Mouse (Mus musculus): Measurements from ENCODE around the gene Rbm33.

Gene Rbm33

DNA sequence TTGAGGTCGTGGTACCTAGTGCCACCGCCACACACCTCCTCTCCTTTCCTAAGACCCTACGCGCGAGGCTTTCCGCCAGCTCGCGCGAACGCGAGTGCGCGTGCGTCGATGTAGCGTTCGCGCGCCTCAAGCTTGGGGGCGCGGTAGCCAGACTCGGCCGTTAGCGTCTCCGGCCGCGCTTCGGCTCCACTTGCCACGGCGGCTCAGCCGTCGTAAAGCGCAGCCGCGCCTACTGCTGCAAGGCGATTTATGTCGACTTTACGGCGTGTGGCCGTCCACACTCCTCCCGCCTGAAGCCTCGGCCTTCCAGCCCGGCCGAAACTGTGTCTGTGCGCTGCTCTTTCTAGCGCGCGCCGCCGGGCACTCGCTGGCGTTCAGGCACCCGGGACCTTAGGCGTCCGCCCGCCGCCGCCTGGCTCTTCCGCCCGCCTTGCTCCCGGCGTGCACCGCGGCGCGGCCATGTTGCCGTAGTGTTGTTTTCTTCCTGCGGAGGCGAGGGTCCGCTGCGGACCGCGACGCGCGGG lies at the start of gene Rbm33:
Gene Rbm33, plus strand, starts transcription at position 400 of the 524 bp plus-strand sequence.
- DNase-seq (ENCODE audit: low spot score) = peak; percentile 94

DNA sequence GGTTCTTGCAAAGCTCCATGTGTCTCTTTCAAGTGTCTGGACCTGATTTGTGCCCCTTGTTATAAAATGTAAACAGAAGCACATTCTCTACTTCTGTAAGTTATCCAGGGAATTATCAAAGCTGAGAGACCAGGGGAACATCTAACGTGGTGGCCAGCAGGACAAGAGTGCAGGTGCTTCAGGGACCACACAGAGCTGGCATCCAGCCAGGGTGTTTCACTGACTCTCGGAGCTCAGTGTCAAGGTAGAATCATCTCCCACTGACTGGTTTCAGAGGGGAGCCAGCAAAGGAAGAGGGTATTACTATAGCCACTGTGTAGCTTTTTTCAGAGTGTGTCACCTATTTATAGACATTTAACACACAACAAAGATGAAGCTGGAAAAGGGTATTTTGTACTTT lies 49.3 kb upstream of the Rbm33 start:
- no peak for DNase-seq (ENCODE audit: low spot score)

DNA sequence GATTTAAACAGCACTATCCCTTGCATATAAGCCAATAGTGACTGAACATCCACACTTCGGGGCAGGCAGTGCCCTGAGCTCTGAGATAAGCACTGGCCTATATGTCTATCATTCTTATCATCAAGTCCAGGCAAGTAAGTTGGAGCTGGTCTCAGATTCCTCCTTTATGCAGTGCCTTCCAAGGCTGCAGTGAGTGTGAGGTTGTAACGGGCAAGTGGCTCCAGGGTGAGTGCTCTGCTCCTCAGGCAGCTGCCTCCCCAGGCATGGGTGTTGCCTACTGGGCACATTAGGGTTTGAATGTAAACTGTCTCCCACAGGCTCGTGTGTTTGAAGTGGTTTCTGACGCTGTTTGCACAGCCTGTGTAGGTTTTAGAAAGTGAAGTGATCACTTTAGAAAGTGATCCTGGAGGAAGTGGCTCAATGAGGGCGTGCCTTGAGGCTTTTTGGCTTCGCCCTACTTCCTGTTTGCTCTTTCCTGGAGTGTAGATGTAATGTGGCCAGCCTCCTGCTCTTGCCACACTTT lies 47.4 kb upstream of the Rbm33 start:
- DNase-seq (ENCODE audit: low spot score) = no peak

DNA sequence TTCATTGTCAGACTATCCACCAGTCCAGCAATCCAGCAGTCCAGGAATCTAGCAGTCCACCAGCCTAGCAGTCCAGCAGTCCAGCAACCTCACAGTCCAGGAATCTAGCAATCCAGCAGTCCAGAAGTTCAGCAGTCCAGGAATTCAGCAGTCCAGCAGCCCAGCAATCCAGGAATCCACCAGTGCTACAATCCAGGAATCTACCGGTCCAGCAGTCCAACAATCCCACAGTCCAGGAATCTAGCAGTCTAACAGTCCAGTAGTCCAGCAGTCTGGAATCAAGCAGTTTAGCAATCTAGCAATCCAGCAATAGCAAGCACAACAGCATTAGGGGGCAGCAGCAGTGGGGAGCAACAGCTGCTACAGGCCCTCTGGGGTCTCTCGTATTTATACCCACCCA lies 44.1 kb upstream of the Rbm33 start:
- no peak for DNase-seq (ENCODE audit: low spot score)

DNA sequence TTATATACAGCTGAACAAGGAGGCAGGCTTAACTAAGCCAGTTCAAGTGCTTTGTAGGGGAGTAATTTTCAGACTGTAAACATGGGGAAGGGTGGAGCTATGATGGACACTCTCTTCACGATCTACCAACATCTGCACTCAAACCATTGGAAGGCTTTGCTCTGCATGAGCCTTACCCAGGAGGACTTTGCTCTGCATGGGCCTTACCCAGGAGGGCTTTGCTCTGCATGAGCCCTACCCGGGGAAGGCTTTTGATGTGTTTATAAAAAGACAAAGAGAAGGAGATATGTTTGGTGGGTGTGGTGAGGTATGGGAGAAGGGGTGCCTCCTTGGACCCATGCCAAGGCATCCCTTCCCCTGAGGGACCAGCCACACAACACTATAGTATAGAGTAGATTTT lies 39.6 kb upstream of the Rbm33 start:
- no peak for DNase-seq (ENCODE audit: low spot score)

DNA sequence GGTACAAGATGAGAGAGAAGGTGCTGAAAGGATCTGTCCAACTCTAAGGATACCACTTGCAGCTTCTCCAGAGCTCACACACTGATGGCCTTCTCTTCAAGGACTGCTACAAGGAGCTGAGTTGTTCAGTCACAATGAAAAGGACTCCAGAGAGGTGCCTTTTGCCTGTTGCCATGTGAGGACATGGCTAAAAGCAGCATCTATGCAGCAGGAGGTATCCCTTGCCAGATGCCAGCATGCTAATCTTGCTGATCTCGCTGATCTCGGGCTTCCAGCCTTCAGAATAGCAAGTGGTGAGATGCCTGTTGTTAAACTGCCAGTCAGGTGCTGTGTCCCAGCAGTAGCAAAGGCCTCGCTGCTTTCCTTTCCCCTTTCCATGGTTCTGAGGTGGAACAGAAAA lies 27.8 kb upstream of the Rbm33 start:
- DNase-seq (ENCODE audit: low spot score) = no peak

DNA sequence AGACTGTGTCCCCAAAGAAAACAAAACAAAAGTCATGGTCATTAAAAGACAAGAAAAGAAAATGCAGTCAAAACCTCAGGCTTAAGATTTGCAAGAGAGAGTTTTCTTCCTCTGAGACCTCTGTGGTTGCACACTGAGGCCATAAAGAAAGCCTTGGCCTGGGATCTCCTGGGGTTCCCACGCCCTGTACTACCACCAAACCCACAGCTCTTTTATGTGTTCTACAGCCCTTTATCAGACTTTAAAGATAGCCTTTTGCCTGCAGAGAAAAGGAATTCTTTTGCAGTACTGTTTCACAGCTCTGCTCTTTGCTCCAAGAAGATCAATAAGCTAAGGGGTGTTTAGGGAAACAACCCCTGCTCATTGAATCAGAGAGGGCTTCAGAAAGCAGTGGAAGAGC lies 26.3 kb upstream of the Rbm33 start:
- DNase-seq (ENCODE audit: low spot score) = no peak

DNA sequence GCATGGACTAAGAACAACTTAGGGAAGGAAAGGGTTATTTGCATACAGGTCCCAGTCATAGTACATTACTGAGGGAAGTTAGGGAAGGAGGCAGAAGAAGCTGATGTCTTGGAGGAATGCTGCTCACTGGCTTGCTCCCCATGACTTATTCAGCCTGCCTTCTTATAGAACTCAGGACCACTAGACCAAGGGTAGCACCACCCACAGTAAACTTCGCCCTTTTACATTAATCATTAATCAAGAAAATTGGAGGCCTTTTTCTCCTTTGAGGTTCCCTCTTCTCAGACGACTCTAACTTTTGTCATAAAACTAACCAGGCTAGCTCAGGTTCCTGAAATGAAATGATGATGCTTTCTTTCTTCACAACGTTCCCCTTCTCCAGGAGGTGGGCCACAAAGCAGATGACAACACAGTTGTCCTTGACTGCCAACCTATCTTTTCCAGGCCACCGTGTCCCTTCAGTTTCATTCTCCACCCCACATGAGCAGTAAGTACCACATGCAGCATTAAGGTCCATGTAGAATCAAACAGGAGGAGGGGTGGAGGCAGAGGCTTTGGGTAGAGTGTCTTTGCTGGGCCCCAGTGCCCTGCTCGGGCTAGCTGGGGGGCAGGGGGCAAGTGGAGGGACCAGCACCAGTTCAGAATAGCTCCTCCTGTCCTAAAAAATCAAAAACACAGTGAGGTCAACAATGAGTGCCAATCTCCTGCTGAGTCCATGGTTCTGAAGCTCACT lies 25.6 kb upstream of the Rbm33 start:
- DNase-seq (ENCODE audit: low spot score) = no peak

DNA sequence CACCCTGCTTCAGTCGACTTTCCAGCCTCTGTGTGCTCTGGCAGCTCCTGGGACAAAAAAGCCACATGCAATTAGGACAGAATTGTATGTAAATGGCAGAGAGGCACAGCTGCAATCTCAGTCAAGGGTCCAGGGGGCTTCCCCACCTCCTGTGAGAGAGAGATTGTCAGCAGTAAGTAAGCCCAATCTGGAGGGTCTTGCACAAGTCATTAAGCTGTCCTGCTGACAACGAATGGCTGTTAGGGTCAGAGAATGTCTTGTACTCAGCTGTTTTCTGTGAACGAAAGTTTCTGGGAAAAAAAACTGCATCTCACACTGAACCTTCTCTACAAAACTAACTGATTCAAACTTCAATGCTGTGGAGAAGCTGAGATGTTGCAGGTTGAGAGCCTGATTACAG lies 24.6 kb upstream of the Rbm33 start:
- DNase-seq (ENCODE audit: low spot score) = no peak

DNA sequence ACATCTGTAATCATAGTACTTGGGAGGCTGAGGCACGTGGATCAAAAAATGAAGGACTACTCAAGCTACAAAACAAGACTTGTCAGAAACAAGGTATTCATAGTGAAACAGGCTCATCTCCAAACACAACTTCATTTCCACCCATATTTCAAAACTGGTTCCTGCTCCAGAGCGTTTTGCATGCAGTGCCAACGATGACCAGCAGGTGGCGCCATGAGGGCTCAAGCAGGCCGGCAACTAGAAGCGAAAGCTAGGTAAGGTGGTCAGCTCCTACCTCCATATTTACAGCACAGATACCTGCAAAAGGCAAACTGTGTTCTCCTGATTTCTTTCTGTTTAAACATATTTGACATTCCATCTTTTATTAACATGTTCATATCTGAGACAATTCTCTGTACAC lies 22.9 kb upstream of the Rbm33 start:
- peak; percentile 85 for DNase-seq (ENCODE audit: low spot score)

DNA sequence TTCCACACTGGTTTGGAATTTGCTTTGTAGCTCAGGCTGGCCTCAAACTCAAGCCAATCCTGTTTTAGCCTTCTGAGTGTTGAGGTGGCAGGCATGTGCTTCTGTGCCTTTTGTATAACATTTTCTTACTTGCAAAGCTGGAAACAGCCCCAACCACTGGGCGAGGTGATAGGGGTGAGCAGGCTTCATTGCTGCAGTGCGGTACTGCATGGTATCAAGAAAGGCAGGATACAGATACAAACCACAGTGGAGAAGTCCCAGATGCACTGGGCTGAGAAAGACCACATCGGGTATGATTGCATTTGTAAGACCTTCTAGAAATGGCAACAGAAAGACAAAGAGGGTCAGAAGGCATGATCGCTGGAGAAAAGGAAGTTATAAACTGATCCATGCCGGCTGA lies 18.8 kb upstream of the Rbm33 start:
- DNase-seq (ENCODE audit: low spot score) = no peak

DNA sequence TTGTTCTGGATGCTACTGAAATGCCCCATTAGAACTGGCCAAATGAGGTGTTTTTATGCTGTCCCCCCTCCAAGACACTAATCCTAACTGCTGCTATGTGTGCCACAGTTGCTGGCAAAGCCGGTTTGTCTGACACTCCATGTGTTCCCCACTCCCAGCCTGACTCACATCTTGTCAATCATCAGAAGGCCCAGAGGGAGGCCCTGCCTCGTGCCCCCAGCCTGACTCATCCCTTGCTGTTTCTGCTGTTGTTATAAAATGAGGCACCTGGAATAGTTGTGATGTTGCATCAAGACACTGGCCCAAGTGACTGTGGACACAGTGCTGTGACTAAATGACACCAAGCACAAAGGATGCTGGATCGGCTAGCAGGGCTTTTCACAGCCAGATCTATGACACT lies 18.2 kb upstream of the Rbm33 start:
- DNase-seq (ENCODE audit: low spot score) = no peak

DNA sequence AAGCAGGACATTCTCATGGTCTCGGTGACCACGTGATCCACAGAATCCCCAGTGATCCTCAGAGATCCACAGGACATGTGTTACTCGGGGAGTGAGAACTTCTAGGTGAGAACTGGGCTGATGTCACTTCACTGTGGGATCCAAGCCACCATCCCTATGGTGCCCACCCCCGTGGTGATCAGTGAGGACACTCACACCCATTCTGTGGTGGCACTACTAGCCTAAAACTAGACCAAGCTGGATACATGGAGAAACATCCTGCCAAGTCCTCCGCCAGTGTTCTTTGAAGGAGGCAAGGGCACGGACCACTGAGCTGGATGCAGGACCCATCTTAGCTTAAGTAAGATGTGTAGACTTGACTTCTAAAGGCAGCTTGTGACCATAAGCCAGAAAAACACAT lies 17.6 kb upstream of the Rbm33 start:
- no peak for DNase-seq (ENCODE audit: low spot score)

DNA sequence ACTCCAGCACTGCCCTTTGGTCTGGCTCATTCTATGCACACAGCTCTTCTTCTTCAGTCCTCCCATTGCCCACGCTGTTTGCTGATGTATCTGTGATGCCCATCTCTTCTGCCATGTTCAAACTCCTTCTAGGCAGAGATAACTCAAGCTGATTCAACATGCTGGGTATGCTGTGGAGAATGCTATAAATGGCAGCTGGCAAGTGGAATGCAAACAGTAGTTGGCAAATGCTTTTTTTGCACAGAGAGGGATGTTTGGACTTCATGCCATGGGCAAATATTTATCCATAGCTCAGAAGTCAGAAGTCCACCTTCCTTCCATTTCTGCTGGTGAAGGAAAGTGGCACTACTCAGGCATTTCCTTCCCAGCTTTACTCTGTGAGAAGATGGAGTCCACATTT lies 14.2 kb upstream of the Rbm33 start:
- no peak for DNase-seq (ENCODE audit: low spot score)

DNA sequence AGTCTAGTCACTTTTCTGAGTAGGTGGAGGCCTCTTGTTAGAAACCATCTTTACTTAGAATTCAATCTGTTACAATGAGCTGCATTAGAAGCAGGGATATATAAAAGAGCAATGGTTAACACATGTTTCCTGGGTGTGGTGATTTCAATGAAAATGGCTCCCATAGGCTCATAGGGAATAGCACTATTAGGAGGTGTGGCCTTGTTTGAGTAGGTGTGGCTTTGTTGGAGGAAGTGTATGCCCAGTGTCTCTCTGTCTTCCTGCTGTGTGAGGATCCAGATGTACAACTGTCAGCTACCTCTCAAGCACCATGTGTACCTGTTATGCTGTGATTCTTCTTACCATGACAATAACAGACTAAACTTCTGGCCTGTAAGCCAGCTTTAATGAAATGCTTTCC lies 12.4 kb upstream of the Rbm33 start:
- DNase-seq (ENCODE audit: low spot score) = no peak

DNA sequence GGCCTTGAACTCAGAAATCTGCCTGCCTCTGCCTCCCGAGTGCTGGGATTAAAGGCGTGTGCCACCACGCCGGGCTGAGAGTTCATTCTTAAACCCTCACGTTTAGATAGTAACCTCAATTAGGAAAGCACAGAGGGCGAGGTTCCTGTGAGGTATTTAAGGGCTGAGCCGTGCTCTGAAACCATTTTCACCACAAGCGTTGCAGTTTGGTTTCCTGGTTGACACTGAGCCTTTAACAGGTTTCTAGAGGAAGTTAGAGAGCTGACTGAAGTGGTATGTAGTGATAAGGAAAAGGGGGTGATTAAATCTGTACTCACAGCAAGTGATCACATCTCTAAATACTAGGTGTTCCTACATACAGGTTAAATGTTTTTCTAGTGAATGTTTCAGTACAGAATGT lies 1.4 kb upstream of the Rbm33 start:
- DNase-seq (ENCODE audit: low spot score) = no peak

DNA sequence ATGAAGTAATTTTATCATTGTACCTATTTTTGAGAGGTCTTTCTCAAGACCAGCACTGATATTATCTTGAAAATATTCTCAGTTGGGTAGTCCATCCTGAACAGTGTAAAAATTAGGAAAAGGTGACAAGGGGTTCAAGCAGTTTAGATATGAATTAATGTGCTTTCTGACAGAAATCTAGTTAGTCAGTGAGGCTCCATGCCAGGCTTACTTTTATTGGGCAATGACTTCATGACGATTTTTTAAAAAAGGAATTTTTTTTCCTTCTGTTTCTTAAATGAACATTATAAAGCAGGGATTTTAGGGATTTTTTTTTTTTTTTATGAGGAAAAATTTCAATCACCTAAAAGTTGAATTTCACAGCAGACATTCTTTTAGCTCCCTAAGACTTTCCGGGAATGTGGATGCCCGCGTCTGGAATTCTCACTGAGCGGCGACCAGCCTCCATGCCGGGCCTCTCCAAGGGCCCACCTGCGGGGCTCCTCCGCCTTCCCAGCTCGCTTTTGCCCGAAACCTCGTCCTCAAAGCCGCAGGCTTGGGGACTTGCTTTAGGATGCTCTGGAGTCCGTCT lies 685 bp upstream of the Rbm33 start:
- peak; percentile 11 for DNase-seq (ENCODE audit: low spot score)

DNA sequence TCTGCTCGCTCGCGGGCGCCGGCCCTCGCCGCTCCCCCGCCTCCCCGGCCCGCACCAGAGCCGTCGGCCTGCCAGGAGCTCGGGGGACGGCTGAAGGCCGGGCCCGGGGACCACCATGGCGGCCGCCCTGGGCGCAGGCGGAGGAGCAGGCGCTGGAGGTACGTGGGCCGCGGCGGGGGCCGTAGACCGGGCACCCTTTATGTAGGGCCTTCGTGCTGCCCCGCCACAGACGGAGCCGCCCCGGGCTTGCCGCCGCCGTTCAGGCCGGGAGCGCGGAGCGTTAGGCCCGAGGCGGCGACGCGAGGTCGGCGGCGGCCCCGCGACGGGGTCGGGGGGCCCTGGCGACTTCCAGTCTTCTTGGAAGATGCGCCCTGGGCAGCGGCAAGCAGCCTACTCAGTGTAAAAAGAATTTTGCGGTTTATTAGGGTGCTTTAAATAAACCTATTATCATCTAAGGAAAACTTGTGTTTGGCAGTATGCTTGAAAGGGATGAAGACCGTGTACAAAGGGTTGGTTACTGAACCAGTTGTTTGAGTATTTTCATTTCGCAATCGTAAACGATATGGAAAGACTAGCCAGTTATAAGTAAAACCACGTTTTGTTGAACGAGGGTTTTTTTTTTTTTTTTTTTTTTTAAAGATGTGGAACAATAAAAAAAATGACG lies 464 bp downstream of the Rbm33 start:
- DNase-seq (ENCODE audit: low spot score) = no peak

DNA sequence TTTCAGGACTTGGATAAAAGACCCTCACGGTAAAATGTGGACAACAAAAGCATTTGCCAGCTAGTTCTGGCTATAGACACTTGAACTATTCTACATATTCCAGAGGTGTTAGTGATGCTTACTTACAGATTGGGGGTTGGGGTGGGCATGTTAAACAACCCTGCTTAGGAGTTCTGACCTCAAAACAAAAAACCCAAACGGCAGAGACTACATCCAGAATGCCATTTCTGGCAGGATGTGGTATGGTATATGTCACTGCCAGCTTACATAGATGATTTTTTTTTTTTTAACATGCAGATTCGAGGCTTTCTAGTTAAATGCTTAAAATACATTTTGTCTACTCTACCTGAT lies 971 bp downstream of the Rbm33 start:
- DNase-seq (ENCODE audit: low spot score) = peak; percentile 27

DNA sequence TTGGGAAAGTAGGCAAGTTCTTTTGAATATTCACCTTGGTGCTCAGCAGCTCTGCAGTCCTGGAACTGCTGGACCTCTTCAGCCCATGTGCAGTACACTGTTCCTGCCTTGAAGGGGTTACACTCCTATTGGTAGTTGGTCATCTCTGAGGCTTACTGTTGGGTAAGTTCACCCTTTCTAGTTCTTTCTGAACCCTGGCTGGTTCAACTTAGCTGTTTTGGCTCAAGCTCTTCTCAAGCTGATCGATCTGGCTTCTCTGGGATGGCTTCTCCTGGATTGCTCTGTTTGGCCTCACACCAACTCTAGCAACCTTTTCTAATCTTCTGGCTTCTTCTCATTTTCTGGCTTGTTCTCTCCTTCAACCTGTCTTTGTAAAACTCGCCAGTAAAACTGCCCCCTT lies 1.8 kb downstream of the Rbm33 start:
- DNase-seq (ENCODE audit: low spot score) = no peak

DNA sequence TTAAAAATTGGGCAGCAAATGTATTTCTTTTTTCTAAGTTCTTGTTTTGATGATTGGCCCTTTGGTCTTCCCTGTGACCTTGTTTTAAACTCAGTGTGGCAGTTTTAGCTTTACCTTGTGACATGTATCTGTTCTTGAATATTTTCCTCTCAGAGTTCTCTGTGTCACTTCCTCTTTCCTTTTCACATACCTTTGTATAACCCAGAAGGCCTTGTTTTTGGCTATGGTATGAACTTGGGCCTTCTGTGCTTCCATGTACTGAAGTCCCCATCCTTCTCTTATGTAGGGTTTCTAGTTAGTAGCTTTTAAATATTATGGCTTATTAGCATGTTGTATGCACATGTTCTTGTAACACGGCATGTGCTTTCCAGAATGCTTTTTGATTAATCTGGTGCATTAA lies 4.8 kb downstream of the Rbm33 start:
- no peak for DNase-seq (ENCODE audit: low spot score)

DNA sequence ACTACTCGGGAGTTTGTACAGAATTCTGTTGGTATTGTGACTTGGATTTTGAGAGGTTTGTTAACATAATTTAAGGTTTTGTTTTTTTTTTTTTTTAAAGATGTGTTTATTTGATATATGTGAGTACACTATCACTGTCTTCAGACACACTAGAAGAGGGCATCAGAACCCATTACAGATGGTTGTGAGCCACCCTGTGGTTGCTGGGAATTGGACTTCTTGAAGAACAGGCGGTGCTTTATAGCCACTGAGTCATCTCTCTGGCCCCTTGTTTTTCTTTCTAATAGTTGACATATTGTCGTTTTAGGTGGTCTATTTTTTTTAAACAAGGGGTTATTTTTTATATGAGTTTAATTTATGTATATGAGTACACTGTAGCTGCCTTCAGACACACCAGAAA lies 5.3 kb downstream of the Rbm33 start:
- DNase-seq (ENCODE audit: low spot score) = no peak

DNA sequence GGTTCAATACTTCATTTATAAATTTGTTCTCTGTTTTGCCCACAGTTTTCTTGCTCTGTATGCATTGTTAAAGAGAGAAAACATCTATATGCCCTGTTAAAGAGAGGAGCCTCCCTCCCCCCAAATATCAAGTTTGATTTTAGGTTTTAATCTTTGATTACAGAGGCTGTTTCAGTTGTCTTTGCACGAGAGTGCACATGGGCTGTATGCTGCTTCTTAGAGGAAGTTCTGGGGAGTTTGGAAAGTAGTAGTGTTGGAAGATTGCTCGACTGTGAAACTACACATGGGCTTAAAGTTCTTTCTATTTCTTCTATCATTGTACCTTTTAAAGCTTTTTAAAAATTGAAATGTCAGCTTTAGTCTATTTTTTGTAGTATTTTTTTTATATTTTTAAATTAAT lies 6.9 kb downstream of the Rbm33 start:
- DNase-seq (ENCODE audit: low spot score) = no peak

Data from retina, embryonic 14.5 days (tissue).